ENCODE assay signal across 9 mouse cellular contexts in genomic region chrX:142808411-142808810, GRCm38 (mm10).
A peak's percentile ranks its signal among the peaks of the same experiment; 100 is the strongest.
DNase-seq lines count a peak whose midpoint lies in the region; ATAC-seq and TF ChIP-seq lines count a peak whose summit lies in the region.
"Had no signal": no experiment of that assay in that cellular context is flagged by ENCODE, and none has a peak within 500 bp of the region (broad histone marks: within the 10 kb centered on the region; RNA-seq: fewer than 3 reads in every experiment).

No protein-coding gene starts in this region.

- H3K4me3 ChIP-seq in heart, embryonic 12.5 days: no peak overlapping the region
- H3K4me3 ChIP-seq in forebrain, postnatal 0 days (ENCODE audit: low read depth, low read length): no peak overlapping the region
- H3K4me3 ChIP-seq: myocyte had no signal

- no peaks in the 10 kb centered on the region for H3K9me3 ChIP-seq in heart, embryonic 12.5 days (replicated peaks)
- no peaks in the 10 kb centered on the region for H3K9me3 ChIP-seq in forebrain, postnatal 0 days (ENCODE audit: low read length)

- H3K4me2 ChIP-seq in heart, embryonic 12.5 days: no peak overlapping the region
- no peak overlapping the region for H3K4me2 ChIP-seq in forebrain, postnatal 0 days (ENCODE audit: low read depth)

- no peak overlapping the region for H3K27ac ChIP-seq in heart, embryonic 12.5 days (ENCODE audit: poor library complexity, severe bottlenecking)
- no peak overlapping the region for H3K27ac ChIP-seq in forebrain, postnatal 0 days (ENCODE audit: low read depth, low read length)

- H3K27me3 ChIP-seq in heart, embryonic 12.5 days (replicated peaks): no peaks in the 10 kb centered on the region
- H3K27me3 ChIP-seq in forebrain, postnatal 0 days (ENCODE audit: insufficient read depth, low read length): no peaks in the 10 kb centered on the region
- no peaks in the 10 kb centered on the region for H3K27me3 ChIP-seq in splenic B cell, adult 2 months (ENCODE audit: control insufficient read depth, insufficient read depth, low read length, poor library complexity, severe bottlenecking)

- TF ChIP-seq CTCF in forebrain, postnatal 0 days (IDR thresholded peaks at IDR 0.05; ENCODE audit: low read depth): peak; percentile 79

- no peak for ATAC-seq in heart, embryonic 12.5 days (ENCODE audit: insufficient number of reproducible peaks, low FRiP score)
- 0 out of 2 replicates have a peak, but pooled peaks have one; percentile 28 for ATAC-seq in cerebellum, adult (ENCODE audit: insufficient number of reproducible peaks, low FRiP score, low TSS enrichment)
- peak; percentile 55; the same call in 1 of the 2 replicates for ATAC-seq in forebrain, postnatal 0 days
- ATAC-seq in megakaryocyte, adult 5-6 weeks (ENCODE audit: poor library complexity, severe bottlenecking): peak; percentile 59

- 43% methylated on average over 9 of the region's 9 CpGs for WGBS in heart, embryonic 12.5 days
- WGBS in forebrain, postnatal 0 days: 45% methylated on average over 9 of the region's 9 CpGs

- H3K9ac ChIP-seq in heart, embryonic 12.5 days: no peak overlapping the region
- no peak overlapping the region for H3K9ac ChIP-seq in forebrain, postnatal 0 days

- H3K36me3 ChIP-seq in heart, embryonic 12.5 days: peaks cover 17% of the 10 kb centered on the region
- H3K36me3 ChIP-seq in forebrain, postnatal 0 days (ENCODE audit: insufficient read depth): no peaks in the 10 kb centered on the region
- no peaks in the 10 kb centered on the region for H3K36me3 ChIP-seq in splenic B cell, adult 2 months (ENCODE audit: control insufficient read depth, insufficient read depth, low read length, poor library complexity, severe bottlenecking)

- H3K4me1 ChIP-seq in heart, embryonic 12.5 days (replicated peaks): peaks cover 13% of the 10 kb centered on the region
- no peaks in the 10 kb centered on the region for H3K4me1 ChIP-seq in forebrain, postnatal 0 days (ENCODE audit: insufficient read depth)

- DNase-seq in heart, adult 11 months: peak; percentile 83
- peak; percentile 49 to 55 for DNase-seq in B cell, adult 2 months
- peak; percentile 79 for DNase-seq in forebrain, postnatal 0 days
- DNase-seq in kidney, postnatal 36 days: peak; percentile 60 to 62
- peak; percentile 65 for DNase-seq in splenic B cell, adult 2 months (ENCODE audit: low read depth, low spot score)
